Mouse (Mus musculus) ES-Bruce4 (cell line): Measurements from ENCODE around the gene Ift46. TPM values are rescaled to one million over a fixed set of nuclear protein-coding genes. Genes with fewer than 3 reads are reported as not detected.

Experiments
- H3K27ac ChIP-seq: 2 replicates; pipeline ENCODE4 v1.5.1; 2012; ENCODE audit warnings: low read length, inconsistent platforms; ENCODE audit not compliant: insufficient read depth
- H3K27me3 ChIP-seq: 2 replicates; pipeline ENCODE4 v1.6.1; 2012; ENCODE audit warnings: mild to moderate bottlenecking, low read length, inconsistent platforms; ENCODE audit not compliant: control insufficient read depth, poor library complexity, insufficient read depth, severe bottlenecking
- H3K36me3 ChIP-seq: 2 replicates; pipeline ENCODE4 v1.6.1; 2012; ENCODE audit warnings: inconsistent platforms, mild to moderate bottlenecking, low read length, moderate library complexity; ENCODE audit not compliant: control insufficient read depth, poor library complexity, insufficient read depth, severe bottlenecking
- H3K4me1 ChIP-seq: one replicate; pipeline ENCODE4 v1.8.1; 2011; ENCODE audit warnings: low read length; ENCODE audit not compliant: control insufficient read depth, insufficient read depth
- H3K4me3 ChIP-seq: 2 replicates; pipeline ENCODE4 v1.5.1; 2011; ENCODE audit warnings: low read depth, mild to moderate bottlenecking, low read length
- H3K9ac ChIP-seq: 2 replicates; pipeline ENCODE4 v1.6.1; 2012; ENCODE audit warnings: low read depth, mild to moderate bottlenecking, inconsistent platforms; ENCODE audit not compliant: poor library complexity, severe bottlenecking
- H3K9me3 ChIP-seq: replicated peaks from 2 replicates; pipeline ENCODE4 v1.6.1; 2012; ENCODE audit warnings: mild to moderate bottlenecking, low read length, inconsistent platforms; ENCODE audit not compliant: control insufficient read depth, poor library complexity, insufficient read depth, severe bottlenecking
- CTCF ChIP-seq: IDR thresholded peaks from one replicate; pipeline ENCODE4 v1.8.1; 2011; ENCODE audit warnings: low read depth, low read length
- EP300 ChIP-seq: IDR thresholded peaks from 2 replicates; pipeline ENCODE4 v1.6.1; 2011; ENCODE audit warnings: low read depth, low read length; ENCODE audit not compliant: insufficient read depth
- POLR2A ChIP-seq: IDR thresholded peaks from one replicate; pipeline ENCODE4 v1.8.1; 2011; ENCODE audit warnings: low read length; ENCODE audit not compliant: insufficient read depth
- polyA plus RNA-seq: library from polyadenylated mRNA; stranded (reverse); fragments of >200 nt; gene quantifications from 2 replicates; pipeline ENCODE4 v1.2.4, GENCODE M21; 2011; ENCODE audit warnings: low read depth; ENCODE audit not compliant: missing spikeins, insufficient read depth, insufficient read length

Gene Ift46
- polyA plus RNA-seq, 1 experiment, result 336 TPM

DNA sequence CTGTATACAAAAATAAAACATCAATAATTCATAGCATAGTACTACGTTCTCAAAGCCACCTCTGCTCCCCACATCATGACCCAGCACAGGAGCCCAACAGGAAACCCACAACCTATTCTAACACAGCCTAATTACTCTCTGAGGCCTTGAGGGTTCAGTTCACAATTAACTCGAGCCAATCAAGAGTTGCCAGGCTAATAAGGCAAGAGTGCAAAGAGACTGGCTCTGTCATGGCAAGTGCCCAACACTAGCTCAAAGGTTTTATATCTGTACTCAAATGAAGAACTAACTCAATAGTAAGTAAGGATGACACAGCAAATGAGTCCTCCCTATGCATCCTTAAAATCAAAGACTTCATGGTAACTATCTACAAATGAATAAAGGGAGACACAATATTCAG is 62.8 kb downstream of the Ift46 start:
- H3K4me1 ChIP-seq, result no peaks in the 10 kb centered on the region
- no peak overlapping the region for H3K4me3 ChIP-seq
- H3K9ac ChIP-seq, result no peak overlapping the region
- no peaks in the 10 kb centered on the region for H3K9me3 ChIP-seq
- peaks cover 59% of the 10 kb centered on the region for H3K36me3 ChIP-seq
- TF ChIP-seq CTCF (no peak), POLR2A (no peak), EP300 (no peak)
- H3K27ac ChIP-seq, result no peak overlapping the region
- no peaks in the 10 kb centered on the region for H3K27me3 ChIP-seq

DNA sequence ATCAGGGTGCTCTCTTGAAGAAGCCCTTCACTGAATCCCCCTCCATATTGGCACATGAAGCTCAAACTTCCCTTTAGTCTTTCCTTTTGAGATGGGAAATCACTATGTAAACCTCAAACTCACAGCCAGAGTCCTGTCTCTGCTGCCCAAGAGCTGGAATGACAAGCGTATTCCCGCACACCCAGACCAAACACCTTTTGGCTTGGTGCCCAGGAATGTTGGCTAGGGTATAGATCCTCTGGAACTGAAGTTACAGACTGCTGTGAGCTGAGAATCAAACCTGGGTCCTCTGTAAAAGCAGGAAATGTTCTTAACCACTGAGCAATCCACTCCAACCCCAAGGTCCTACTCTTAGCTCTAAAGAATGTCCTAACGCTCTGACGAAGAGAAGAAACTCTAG is 64.6 kb downstream of the Ift46 start:
- H3K27ac ChIP-seq, result no peak overlapping the region
- no peak for TF ChIP-seq POLR2A
- TF ChIP-seq CTCF, result no peak
- no peak for TF ChIP-seq EP300
- H3K9me3 ChIP-seq, result no peaks in the 10 kb centered on the region
- no peak overlapping the region for H3K9ac ChIP-seq
- peaks cover 55% of the 10 kb centered on the region for H3K36me3 ChIP-seq
- no peak overlapping the region for H3K4me3 ChIP-seq
- H3K27me3 ChIP-seq, result no peaks in the 10 kb centered on the region
- no peaks in the 10 kb centered on the region for H3K4me1 ChIP-seq

DNA sequence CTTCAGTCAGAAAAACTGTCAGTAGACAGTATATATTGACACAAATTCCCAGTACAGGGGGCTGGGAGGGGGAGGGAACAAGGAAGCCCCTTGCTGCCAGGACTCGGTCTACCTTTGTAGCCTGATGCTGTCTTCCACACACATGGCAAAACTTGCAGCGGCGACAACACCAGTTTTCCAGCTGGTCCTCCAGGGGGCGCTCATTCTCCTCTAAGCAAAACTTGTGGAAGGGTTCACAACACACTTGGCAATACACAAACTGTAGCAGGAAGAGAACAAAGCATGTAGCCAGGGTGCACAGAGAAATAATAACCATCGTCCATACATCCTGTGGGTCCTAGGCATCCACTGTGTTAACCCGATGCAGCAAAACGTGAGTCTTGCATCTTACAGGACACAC is 68.7 kb downstream of the Ift46 start:
- H3K9ac ChIP-seq, result no peak overlapping the region
- H3K27me3 ChIP-seq, result no peaks in the 10 kb centered on the region
- TF ChIP-seq POLR2A (no peak), CTCF (peak; percentile 76), EP300 (no peak)
- H3K4me1 ChIP-seq, result no peaks in the 10 kb centered on the region
- no peak overlapping the region for H3K27ac ChIP-seq
- H3K4me3 ChIP-seq, result no peak overlapping the region
- peaks cover 39% of the 10 kb centered on the region for H3K36me3 ChIP-seq
- H3K9me3 ChIP-seq, result no peaks in the 10 kb centered on the region

DNA sequence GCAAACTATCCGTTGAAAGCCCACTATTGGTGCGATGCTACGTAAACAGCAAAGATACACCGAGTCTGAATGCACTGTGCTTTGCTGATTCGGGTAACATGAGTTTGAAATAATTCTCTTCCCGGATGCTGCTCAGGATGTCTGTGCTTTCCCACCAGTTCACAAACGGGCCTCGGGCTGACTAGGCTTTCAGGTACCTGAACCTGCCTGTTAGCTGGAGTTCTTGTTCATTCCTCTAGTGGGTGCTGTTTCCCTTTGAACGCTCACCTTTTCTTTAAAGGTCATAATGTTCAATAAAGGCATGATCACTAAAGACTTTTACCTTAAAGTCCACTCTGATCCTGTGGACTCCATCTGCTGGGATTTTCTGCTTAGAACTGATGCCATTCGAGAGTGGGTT is 73.5 kb downstream of the Ift46 start:
- H3K9me3 ChIP-seq, result no peaks in the 10 kb centered on the region
- TF ChIP-seq EP300, result no peak
- TF ChIP-seq CTCF, result peak; percentile 39
- peaks cover 44% of the 10 kb centered on the region for H3K36me3 ChIP-seq

More for the DNA sequence above, 73.5 kb downstream of the Ift46 start:
- Histone ChIP-seq H3K4me3 (no peak overlapping the region), H3K27ac (no peak overlapping the region), H3K4me1 (no peaks in the 10 kb centered on the region), H3K27me3 (no peaks in the 10 kb centered on the region), H3K9ac (no peak overlapping the region)

Other genes with a start within 250 kb of the Ift46 start
- not detected in 2 replicates for gene Cxcr5, start 206.0 kb upstream of the Ift46 start, polyA plus RNA-seq
- 165 and 176 TPM in 2 replicates for gene Ddx6, start 163.0 kb upstream of the Ift46 start, polyA plus RNA-seq
- not detected in 2 replicates for gene Treh, start 94.7 kb upstream of the Ift46 start, polyA plus RNA-seq
- 19.0 and 22.3 TPM in 2 replicates for gene Phldb1, start 32.7 kb upstream of the Ift46 start, polyA plus RNA-seq
- 259 and 291 TPM in 2 replicates for gene Arcn1, start 63 bp upstream of the Ift46 start, polyA plus RNA-seq
- 1.5 and 2.0 TPM in 2 replicates for gene Tmem25, start 31.4 kb downstream of the Ift46 start, polyA plus RNA-seq
- gene Ttc36, start 35.2 kb downstream of the Ift46 start, polyA plus RNA-seq, result not detected in 2 replicates
- gene Kmt2a, start 113.4 kb downstream of the Ift46 start, polyA plus RNA-seq, result 59.5 and 71.4 TPM in 2 replicates
- 166 and 170 TPM in 2 replicates for gene Atp5l, start 152.8 kb downstream of the Ift46 start, polyA plus RNA-seq
- 37.4 and 45.9 TPM in 2 replicates for gene Ube4a, start 197.7 kb downstream of the Ift46 start, polyA plus RNA-seq
- gene Cd3g, start 212.5 kb downstream of the Ift46 start, polyA plus RNA-seq, result not detected in 2 replicates
- gene Cd3d, start 213.9 kb downstream of the Ift46 start, polyA plus RNA-seq, result not detected in 2 replicates
- gene Cd3e, start 241.7 kb downstream of the Ift46 start, polyA plus RNA-seq, result not detected in 2 replicates